Mouse (Mus musculus): ENCODE measurements around the gene Kazn. TPM values are rescaled to one million over a fixed set of nuclear protein-coding genes. Genes with fewer than 3 reads are reported as not detected.

The Kazn gene
- total RNA-seq (2023), result not detected in 2 replicates

DNA sequence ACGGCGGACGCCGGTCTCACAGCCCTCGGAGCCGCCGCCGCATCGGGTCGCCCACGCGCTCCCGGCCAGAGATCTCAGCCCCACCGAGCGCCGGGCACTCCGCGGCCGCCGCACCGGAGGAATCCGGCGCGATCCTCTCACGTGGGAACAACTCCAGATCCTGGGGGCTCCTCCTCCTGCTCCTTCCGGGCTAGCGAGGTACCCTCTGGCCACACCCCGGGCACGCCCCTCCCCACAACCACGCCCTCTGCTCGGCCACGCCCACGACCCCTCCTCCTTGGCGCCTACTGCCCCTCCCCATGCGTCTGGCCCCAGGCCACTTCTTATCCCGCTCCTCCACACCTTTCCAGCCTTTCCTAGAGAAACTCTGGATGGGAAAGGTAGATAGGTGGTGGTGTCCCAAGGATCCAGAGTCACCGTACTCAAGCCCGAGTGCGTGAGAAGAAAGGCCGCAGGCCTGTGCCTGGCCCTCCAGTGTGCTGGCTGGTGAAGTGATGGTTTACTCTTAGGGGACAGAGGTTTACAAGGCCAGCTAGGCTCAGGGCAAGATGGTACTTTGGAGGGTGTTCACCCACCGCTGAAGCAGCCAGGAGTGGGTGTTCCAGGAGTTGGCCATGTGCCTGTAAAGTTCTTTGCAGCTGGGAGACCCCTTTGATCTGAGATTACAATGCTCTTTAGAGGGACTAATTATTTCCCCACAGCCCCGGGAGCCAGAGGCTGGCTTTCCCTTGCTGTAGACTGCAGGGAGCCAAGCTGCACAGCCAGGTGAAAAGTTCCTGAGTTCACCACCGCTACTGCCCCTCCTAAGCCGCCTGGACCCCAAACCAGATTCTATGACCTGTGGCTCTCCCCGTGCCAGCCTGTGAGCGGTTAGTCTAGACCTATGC, at the start of gene Kazn:
Gene Kazn (minus strand): TSS at position 162 of the 887 bp plus-strand sequence.

DNA sequence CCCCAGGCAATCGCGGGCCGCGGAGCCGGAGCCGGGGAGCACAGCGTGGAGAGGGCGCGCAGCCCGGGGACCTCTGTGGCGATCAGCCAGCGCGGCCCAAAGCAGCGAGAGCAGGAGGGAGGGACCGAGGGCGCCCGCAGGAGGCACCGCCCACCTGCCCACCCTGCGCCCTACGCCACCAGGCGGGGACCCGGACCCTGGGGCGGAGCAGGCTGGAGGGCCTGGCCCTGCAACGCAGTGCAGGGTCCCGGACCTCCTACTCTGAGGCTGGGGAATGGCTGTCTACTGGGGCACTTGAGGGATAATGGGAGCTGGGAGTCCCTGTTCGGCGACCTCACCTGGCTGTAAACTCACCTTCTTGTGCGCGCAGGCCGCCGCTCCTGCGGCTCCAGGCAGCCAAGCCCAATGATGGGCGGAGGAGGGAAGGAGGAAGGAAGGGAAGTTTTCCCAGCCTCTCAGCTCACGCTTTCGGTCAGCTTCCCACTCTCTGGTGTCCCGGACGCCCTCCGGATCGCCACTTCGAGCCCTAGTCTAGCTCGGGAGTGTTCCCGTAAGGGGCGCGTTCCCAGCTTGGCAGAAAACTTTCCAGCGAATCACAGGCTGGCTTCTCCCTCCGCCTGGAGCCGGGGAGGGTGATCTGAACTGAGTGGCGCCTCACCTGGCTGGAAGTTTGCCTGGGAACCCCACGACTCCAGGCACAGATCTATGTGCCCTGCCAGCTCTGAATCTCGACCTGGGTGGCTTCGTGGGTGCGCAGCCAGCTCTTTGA, 154.9 kb downstream of the Kazn start, which contains the start of gene Tmem51:
Gene Tmem51 (minus strand): TSS at position 174 of the 769 bp plus-strand sequence.

Other genes starting within 250 kb of the Kazn start
- not detected in 2 replicates for gene Fhad1, start 224.3 kb downstream of the Kazn start, total RNA-seq (2023)
- 3.8 and 6.4 TPM in 2 replicates for gene Tmem51, start 155.1 kb downstream of the Kazn start, total RNA-seq (2023)